Mouse (Mus musculus) hindbrain, embryonic 10.5 days (tissue): ENCODE measurements around the gene Cacnb2. TPM values are rescaled to one million over a fixed set of nuclear protein-coding genes. Genes with fewer than 3 reads are reported as not detected.

Experiments used
- DNase-seq: peaks from one replicate; pipeline ENCODE4 v3.0.0-alpha.2; 2017; ENCODE audit warnings: low spot score
- H3K27ac ChIP-seq: fragments of 300-500 bp; sonication (generic); 2 replicates; pipeline ENCODE4 v1.5.1; 2016; ENCODE audit warnings: mild to moderate bottlenecking, moderate library complexity
- H3K27me3 ChIP-seq: fragments of 300-500 bp; sonication (generic); 2 replicates; pipeline ENCODE4 v1.6.1; 2016; ENCODE audit warnings: mild to moderate bottlenecking; ENCODE audit not compliant: poor library complexity, insufficient read depth, severe bottlenecking
- H3K36me3 ChIP-seq: fragments of 300-500 bp; sonication (generic); 2 replicates; pipeline ENCODE4 v1.6.1; 2016; ENCODE audit warnings: mild to moderate bottlenecking, moderate library complexity
- H3K4me1 ChIP-seq: fragments of 300-500 bp; sonication (generic); replicated peaks from 2 replicates; pipeline ENCODE4 v1.6.1; 2016; ENCODE audit warnings: mild to moderate bottlenecking
- H3K4me3 ChIP-seq: fragments of 300-500 bp; sonication (generic); 2 replicates; pipeline ENCODE4 v1.5.1; 2016; ENCODE audit warnings: mild to moderate bottlenecking, moderate library complexity
- H3K9me3 ChIP-seq: fragments of 300-500 bp; sonication (generic); 2 replicates; pipeline ENCODE4 v1.6.1; 2016; ENCODE audit warnings: mild to moderate bottlenecking, moderate library complexity
- WGBS: fragments of 180-500 bp; shearing (Covaris S2); methylation state at CpG from one replicate; pipeline ENCODE4 v1.1.7; 2016; 5-methylcytosine and 5-hydroxymethylcytosine counted together
- polyA plus RNA-seq: library from polyadenylated mRNA; unstranded; fragments of >200 nt; fragmentation: Nextera tagmentation; extraction: Ambion mirVana; gene quantifications from 2 replicates; pipeline ENCODE4 v1.2.1, GENCODE M21; 2016

Cacnb2 gene
- polyA plus RNA-seq, 1 experiment from 2014 or later = 2.6 TPM

GRCm38 (mm10) chr2:14820946-14821345, 218.1 kb downstream of the Cacnb2 start:
- DNase-seq = no peak
- WGBS = 86% methylated on average over 2 of the region's 2 CpGs

GRCm38 (mm10) chr2:14823105-14823504, 220.2 kb downstream of the Cacnb2 start:
- Histone ChIP-seq H3K27ac (no peak overlapping the region), H3K4me3 (no peak overlapping the region)
- no peak for DNase-seq

More at GRCm38 (mm10) chr2:14820946-14821345, 218.1 kb downstream of the Cacnb2 start:
- Histone ChIP-seq H3K27me3 (no peaks in the 10 kb centered on the region), H3K4me1 (peaks cover 10% of the 10 kb centered on the region), H3K27ac (no peak overlapping the region), H3K36me3 (no peaks in the 10 kb centered on the region), H3K9me3 (no peaks in the 10 kb centered on the region), H3K4me3 (no peak overlapping the region)

GRCm38 (mm10) chr2:14823816-14824348, 221.0 kb downstream of the Cacnb2 start:
- no peak for DNase-seq
- Histone ChIP-seq H3K27me3 (no peaks in the 10 kb centered on the region), H3K4me3 (no peak overlapping the region), H3K9me3 (no peaks in the 10 kb centered on the region), H3K27ac (no peak overlapping the region), H3K4me1 (peaks cover 10% of the 10 kb centered on the region), H3K36me3 (no peaks in the 10 kb centered on the region)
- 64% methylated on average over 11 of the region's 11 CpGs for WGBS

More at GRCm38 (mm10) chr2:14823105-14823504, 220.2 kb downstream of the Cacnb2 start:
- Histone ChIP-seq H3K4me1 (peaks cover 10% of the 10 kb centered on the region), H3K9me3 (no peaks in the 10 kb centered on the region), H3K27me3 (no peaks in the 10 kb centered on the region), H3K36me3 (no peaks in the 10 kb centered on the region)

- Histone ChIP-seq H3K27ac (no peak overlapping the region), H3K4me1 (peaks cover 10% of the 10 kb centered on the region), H3K27me3 (no peaks in the 10 kb centered on the region), H3K4me3 (no peak overlapping the region), H3K9me3 (no peaks in the 10 kb centered on the region), H3K36me3 (no peaks in the 10 kb centered on the region)
- DNase-seq = no peak
- 82% methylated on average over 4 of the region's 4 CpGs for WGBS
Measured at GRCm38 (mm10) chr2:14825146-14825545, 222.3 kb downstream of the Cacnb2 start.

GRCm38 (mm10) chr2:14829451-14829850, 226.6 kb downstream of the Cacnb2 start:
- DNase-seq = no peak
- Histone ChIP-seq H3K36me3 (no peaks in the 10 kb centered on the region), H3K27me3 (no peaks in the 10 kb centered on the region), H3K27ac (no peak overlapping the region), H3K9me3 (no peaks in the 10 kb centered on the region), H3K4me1 (no peaks in the 10 kb centered on the region), H3K4me3 (no peak overlapping the region)
- WGBS = 77% methylated on average over 3 of the region's 3 CpGs

GRCm38 (mm10) chr2:14831308-14831707, 228.4 kb downstream of the Cacnb2 start:
- DNase-seq = no peak
- no peaks in the 10 kb centered on the region for H3K9me3 ChIP-seq
- no peaks in the 10 kb centered on the region for H3K27me3 ChIP-seq
- H3K36me3 ChIP-seq = no peaks in the 10 kb centered on the region
- no peak overlapping the region for H3K4me3 ChIP-seq
- WGBS = 85% methylated on average over 2 of the region's 2 CpGs
- H3K4me1 ChIP-seq = peaks cover 5% of the 10 kb centered on the region; the same call in 1 of the 2 replicates
- no peak overlapping the region for H3K27ac ChIP-seq

GRCm38 (mm10) chr2:14834700-14835317, 231.9 kb downstream of the Cacnb2 start:
- Histone ChIP-seq H3K4me1 (peaks cover 5% of the 10 kb centered on the region; the same call in 1 of the 2 replicates), H3K9me3 (no peaks in the 10 kb centered on the region), H3K36me3 (no peaks in the 10 kb centered on the region), H3K27me3 (no peaks in the 10 kb centered on the region), H3K27ac (no peak overlapping the region), H3K4me3 (no peak overlapping the region)
- DNase-seq = no peak
- WGBS = 82% methylated on average over 5 of the region's 5 CpGs

- H3K27ac ChIP-seq = no peak overlapping the region
- no peaks in the 10 kb centered on the region for H3K27me3 ChIP-seq
- H3K36me3 ChIP-seq = no peaks in the 10 kb centered on the region
- 52% methylated on average over 1 of the region's 1 CpGs for WGBS
- no peaks in the 10 kb centered on the region for H3K9me3 ChIP-seq
- no peak overlapping the region for H3K4me3 ChIP-seq
- DNase-seq = no peak
- H3K4me1 ChIP-seq = no peaks in the 10 kb centered on the region
Measured at GRCm38 (mm10) chr2:14841272-14841671, 238.4 kb downstream of the Cacnb2 start.

GRCm38 (mm10) chr2:14846727-14847126, 243.8 kb downstream of the Cacnb2 start:
- Histone ChIP-seq H3K36me3 (no peaks in the 10 kb centered on the region), H3K27me3 (no peaks in the 10 kb centered on the region), H3K27ac (no peak overlapping the region), H3K4me1 (peaks cover 10% of the 10 kb centered on the region), H3K9me3 (no peaks in the 10 kb centered on the region), H3K4me3 (no peak overlapping the region)
- no peak for DNase-seq
- 62% methylated on average over 1 of the region's 1 CpGs for WGBS

GRCm38 (mm10) chr2:14847188-14847587, 244.3 kb downstream of the Cacnb2 start:
- Histone ChIP-seq H3K4me1 (peaks cover 10% of the 10 kb centered on the region), H3K27ac (no peak overlapping the region), H3K9me3 (no peaks in the 10 kb centered on the region), H3K36me3 (no peaks in the 10 kb centered on the region), H3K4me3 (no peak overlapping the region), H3K27me3 (no peaks in the 10 kb centered on the region)
- WGBS = 91% methylated on average over 1 of the region's 1 CpGs
- DNase-seq = no peak

- WGBS = 94% methylated on average over 1 of the region's 1 CpGs
- H3K36me3 ChIP-seq = no peaks in the 10 kb centered on the region
- H3K4me3 ChIP-seq = no peak overlapping the region
- H3K9me3 ChIP-seq = no peaks in the 10 kb centered on the region
- H3K27me3 ChIP-seq = no peaks in the 10 kb centered on the region
- DNase-seq = no peak
- H3K4me1 ChIP-seq = peaks cover 10% of the 10 kb centered on the region
- no peak overlapping the region for H3K27ac ChIP-seq
Measured at GRCm38 (mm10) chr2:14850831-14851230, 247.9 kb downstream of the Cacnb2 start.

- H3K27ac ChIP-seq = no peak overlapping the region
- no peaks in the 10 kb centered on the region for H3K36me3 ChIP-seq
Measured at GRCm38 (mm10) chr2:14851383-14851782, 248.5 kb downstream of the Cacnb2 start.

GRCm38 (mm10) chr2:14854054-14854453, 251.2 kb downstream of the Cacnb2 start:
- H3K4me3 ChIP-seq = no peak overlapping the region
- 91% methylated on average over 2 of the region's 2 CpGs for WGBS
- H3K4me1 ChIP-seq = peaks cover 4% of the 10 kb centered on the region
- no peaks in the 10 kb centered on the region for H3K27me3 ChIP-seq
- H3K9me3 ChIP-seq = no peaks in the 10 kb centered on the region
- H3K36me3 ChIP-seq = no peaks in the 10 kb centered on the region
- H3K27ac ChIP-seq = no peak overlapping the region
- no peak for DNase-seq

More at GRCm38 (mm10) chr2:14851383-14851782, 248.5 kb downstream of the Cacnb2 start:
- Histone ChIP-seq H3K9me3 (no peaks in the 10 kb centered on the region), H3K27me3 (no peaks in the 10 kb centered on the region), H3K4me3 (no peak overlapping the region), H3K4me1 (peaks cover 10% of the 10 kb centered on the region)
- WGBS = 82% methylated on average over 1 of the region's 1 CpGs
- no peak for DNase-seq
